Mouse (Mus musculus) heart, embryonic 15.5 days (tissue): ENCODE measurements around the gene Ggta1. TPM values are rescaled to one million over a fixed set of nuclear protein-coding genes. Genes with fewer than 3 reads are reported as not detected.

ENCODE experiments used
- ATAC-seq: fragments of 200-750 bp; cut with Nextera tagmentation; replicated peaks from 2 replicates; pipeline ENCODE4 v1.8.0; 2017; ENCODE audit warnings: low read depth, moderate TSS enrichment; ENCODE audit not compliant: insufficient number of reproducible peaks, insufficient read depth, low FRiP score
- H3K27ac ChIP-seq: fragments of 300-500 bp; sonication (generic); 2 replicates; pipeline ENCODE4 v1.5.1; 2015; ENCODE audit warnings: mild to moderate bottlenecking, inconsistent platforms
- H3K27me3 ChIP-seq: fragments of 300-500 bp; sonication (generic); 2 replicates; pipeline ENCODE4 v1.6.1; 2015; ENCODE audit warnings: inconsistent platforms
- H3K36me3 ChIP-seq: fragments of 300-500 bp; sonication (generic); 2 replicates; pipeline ENCODE4 v1.6.1; 2015; ENCODE audit warnings: mild to moderate bottlenecking, inconsistent platforms
- H3K4me1 ChIP-seq: fragments of 300-500 bp; sonication (generic); replicated peaks from 2 replicates; pipeline ENCODE4 v1.6.1; 2015; ENCODE audit warnings: inconsistent platforms
- H3K4me2 ChIP-seq: fragments of 300-500 bp; sonication (generic); 2 replicates; pipeline ENCODE4 v1.6.1; 2015; ENCODE audit warnings: inconsistent platforms, mild to moderate bottlenecking, moderate library complexity
- H3K4me3 ChIP-seq: fragments of 300-500 bp; sonication (generic); 2 replicates; pipeline ENCODE4 v1.5.1; 2015; ENCODE audit warnings: mild to moderate bottlenecking, inconsistent platforms
- H3K9ac ChIP-seq: fragments of 300-500 bp; sonication (generic); 2 replicates; pipeline ENCODE4 v1.6.1; 2015; ENCODE audit warnings: mild to moderate bottlenecking, inconsistent platforms
- H3K9me3 ChIP-seq: fragments of 300-500 bp; sonication (generic); replicated peaks from 2 replicates; pipeline ENCODE4 v1.6.1; 2016; ENCODE audit warnings: inconsistent platforms
- WGBS: fragments of 180-500 bp; shearing (Covaris S2); methylation state at CpG from one replicate; pipeline ENCODE4 v1.1.7; 2015; ENCODE audit warnings: mixed read lengths; 5-methylcytosine and 5-hydroxymethylcytosine counted together
- polyA plus RNA-seq: library from polyadenylated mRNA; unstranded; fragments of >200 nt; fragmentation: Nextera tagmentation; extraction: Ambion mirVana; gene quantifications from 2 replicates; pipeline ENCODE4 v1.2.1, GENCODE M21; 2015

The Ggta1 gene
- polyA plus RNA-seq: 27.4 and 31.6 TPM in 2 replicates

GRCm38 (mm10) chr2:35462791-35463281, at the start of gene Ggta1:
Gene Ggta1 (minus strand): TSS chr2:35463231.
- ATAC-seq: no peak

DNA sequence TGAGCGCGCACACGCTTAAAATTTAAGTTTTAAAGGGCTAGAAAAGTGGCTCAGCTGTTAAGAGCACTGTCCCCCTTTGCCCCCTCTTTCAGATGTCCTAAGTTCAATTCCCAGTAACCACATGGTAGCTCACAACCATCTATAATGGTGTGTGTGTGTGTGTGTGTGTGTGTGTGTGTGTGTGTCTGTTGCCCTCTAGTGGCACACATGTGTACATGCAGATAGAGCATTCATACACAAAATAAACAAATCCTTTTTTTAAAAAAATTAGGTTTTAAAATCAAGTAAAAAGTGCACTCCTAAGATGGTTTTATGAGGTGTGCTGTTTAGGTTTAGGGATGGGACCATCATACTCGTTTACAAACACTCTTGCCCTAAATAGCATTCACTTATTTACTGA, 49.2 kb upstream of the Ggta1 start:
- Histone ChIP-seq H3K4me2 (no peak overlapping the region), H3K4me3 (no peak overlapping the region), H3K9me3 (no peaks in the 10 kb centered on the region), H3K36me3 (no peaks in the 10 kb centered on the region), H3K27ac (no peak overlapping the region), H3K9ac (no peak overlapping the region), H3K4me1 (peaks cover 52% of the 10 kb centered on the region), H3K27me3 (no peaks in the 10 kb centered on the region)
- WGBS: 94% methylated on average over 4 of the region's 4 CpGs
- no peak for ATAC-seq

More at GRCm38 (mm10) chr2:35462791-35463281, at the start of gene Ggta1:
- H3K4me1 ChIP-seq: peaks cover 36% of the 10 kb centered on the region
- H3K4me3 ChIP-seq: peak within 1 kb of the TSS; percentile 67
- no peaks in the 10 kb centered on the region for H3K9me3 ChIP-seq
- peak within 1 kb of the TSS; percentile 86 for H3K27ac ChIP-seq
- H3K36me3 ChIP-seq: no peaks in the 10 kb centered on the region
- H3K4me2 ChIP-seq: peak within 1 kb of the TSS; percentile 94
- no peaks in the 10 kb centered on the region for H3K27me3 ChIP-seq
- peak within 1 kb of the TSS; percentile 79 for H3K9ac ChIP-seq
- 22% methylated on average over 7 of the region's 7 CpGs for whole genome bisulfite sequencing

DNA sequence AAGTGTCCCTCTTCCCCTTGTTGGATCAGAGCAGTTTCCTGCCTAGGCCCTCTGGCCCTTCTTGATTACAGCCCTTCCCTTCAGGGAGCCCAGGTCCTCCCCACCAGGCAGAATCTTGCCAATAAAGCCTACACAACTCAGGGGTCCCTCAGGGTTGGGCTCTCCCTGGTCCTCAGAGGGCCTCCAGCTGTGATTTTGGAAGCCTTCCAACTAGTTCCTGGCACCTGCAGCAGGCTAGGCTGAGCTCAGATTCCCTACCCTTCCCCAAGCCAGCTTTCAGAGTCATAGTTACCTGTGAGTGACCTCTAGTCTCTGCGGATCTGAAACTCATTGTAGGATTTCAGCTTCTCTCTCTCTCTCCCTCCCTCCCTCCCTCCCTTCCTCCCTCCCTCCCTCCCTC, 47.9 kb upstream of the Ggta1 start:
- peak overlapping the region; percentile 47 for H3K27ac ChIP-seq
- ATAC-seq: no peak
- no peak overlapping the region for H3K4me2 ChIP-seq
- no peak overlapping the region for H3K4me3 ChIP-seq
- no peaks in the 10 kb centered on the region for H3K9me3 ChIP-seq
- WGBS: 30% methylated on average over 1 of the region's 1 CpGs
- H3K9ac ChIP-seq: no peak overlapping the region
- H3K27me3 ChIP-seq: no peaks in the 10 kb centered on the region
- no peaks in the 10 kb centered on the region for H3K36me3 ChIP-seq
- H3K4me1 ChIP-seq: peaks cover 64% of the 10 kb centered on the region

GRCm38 (mm10) chr2:35509888-35510287, 46.9 kb upstream of the Ggta1 start:
- peaks cover 71% of the 10 kb centered on the region for H3K4me1 ChIP-seq
- H3K36me3 ChIP-seq: no peaks in the 10 kb centered on the region
- no peaks in the 10 kb centered on the region for H3K9me3 ChIP-seq
- H3K27ac ChIP-seq: peak overlapping the region; percentile 75
- WGBS: 41% methylated on average over 4 of the region's 4 CpGs
- ATAC-seq: no peak
- no peak overlapping the region for H3K4me2 ChIP-seq
- H3K27me3 ChIP-seq: no peaks in the 10 kb centered on the region
- H3K4me3 ChIP-seq: no peak overlapping the region
- H3K9ac ChIP-seq: no peak overlapping the region

DNA sequence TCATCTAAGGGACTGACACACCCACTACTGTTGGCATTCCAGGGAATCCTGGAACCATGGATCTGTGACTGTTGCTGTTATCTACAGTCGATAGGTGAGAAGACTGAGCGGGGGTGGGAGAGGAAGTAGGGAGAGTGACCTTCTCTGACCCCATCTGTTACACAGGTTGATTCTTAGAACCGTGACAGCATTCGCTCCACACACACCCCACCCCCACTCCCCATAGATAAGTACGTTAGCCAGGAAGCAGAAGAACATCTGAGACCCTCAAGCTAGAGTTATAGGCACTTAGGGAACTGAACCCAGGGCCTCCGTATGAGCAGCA, 46.3 kb upstream of the Ggta1 start:
- Histone ChIP-seq H3K9ac (no peak overlapping the region), H3K27me3 (no peaks in the 10 kb centered on the region), H3K36me3 (no peaks in the 10 kb centered on the region), H3K27ac (peak overlapping the region; percentile 75), H3K9me3 (no peaks in the 10 kb centered on the region), H3K4me2 (no peak overlapping the region), H3K4me3 (no peak overlapping the region), H3K4me1 (peaks cover 71% of the 10 kb centered on the region)
- WGBS: 22% methylated on average over 6 of the region's 6 CpGs
- no peak for ATAC-seq

GRCm38 (mm10) chr2:35508597-35509342, 45.7 kb upstream of the Ggta1 start:
- H3K4me2 ChIP-seq: no peak overlapping the region
- H3K4me1 ChIP-seq: peaks cover 71% of the 10 kb centered on the region
- ATAC-seq: 0 out of 2 replicates have a peak, but pooled peaks have one; percentile 7
- peak overlapping the region; percentile 75 for H3K27ac ChIP-seq
- H3K9me3 ChIP-seq: no peaks in the 10 kb centered on the region
- H3K36me3 ChIP-seq: no peaks in the 10 kb centered on the region
- no peaks in the 10 kb centered on the region for H3K27me3 ChIP-seq
- H3K9ac ChIP-seq: no peak overlapping the region
- H3K4me3 ChIP-seq: no peak overlapping the region
- 19% methylated on average over 10 of the region's 10 CpGs for WGBS

DNA sequence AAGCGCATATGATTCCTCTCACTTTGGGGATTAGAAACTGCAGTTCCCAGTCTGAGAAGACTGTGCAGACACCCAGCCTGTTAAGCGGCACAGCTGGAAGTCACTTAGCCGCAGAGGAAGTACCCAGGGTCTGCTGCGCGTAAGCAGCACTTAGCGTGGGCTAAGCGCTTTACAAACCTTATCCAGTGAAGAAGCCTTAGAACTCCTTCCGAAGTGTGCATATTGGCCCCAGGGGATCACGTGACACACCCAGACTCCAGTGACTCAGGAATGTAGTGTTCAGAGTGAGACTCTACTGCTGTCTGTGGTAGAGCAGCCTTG, 44.1 kb upstream of the Ggta1 start:
- no peak overlapping the region for H3K9ac ChIP-seq
- no peaks in the 10 kb centered on the region for H3K27me3 ChIP-seq
- ATAC-seq: no peak
- H3K4me3 ChIP-seq: no peak overlapping the region
- H3K4me1 ChIP-seq: peaks cover 73% of the 10 kb centered on the region
- H3K27ac ChIP-seq: peak overlapping the region; percentile 75
- 37% methylated on average over 9 of the region's 9 CpGs for WGBS
- no peaks in the 10 kb centered on the region for H3K9me3 ChIP-seq
- H3K36me3 ChIP-seq: no peaks in the 10 kb centered on the region
- no peak overlapping the region for H3K4me2 ChIP-seq

GRCm38 (mm10) chr2:35506311-35507190, 43.5 kb upstream of the Ggta1 start:
- 46% methylated on average over 6 of the region's 6 CpGs for WGBS
- no peaks in the 10 kb centered on the region for H3K9me3 ChIP-seq
- H3K9ac ChIP-seq: no peak overlapping the region
- H3K4me3 ChIP-seq: no peak overlapping the region
- no peak overlapping the region for H3K4me2 ChIP-seq
- H3K27me3 ChIP-seq: no peaks in the 10 kb centered on the region
- no peak for ATAC-seq
- no peaks in the 10 kb centered on the region for H3K36me3 ChIP-seq
- H3K27ac ChIP-seq: peak overlapping the region; percentile 75
- peaks cover 76% of the 10 kb centered on the region for H3K4me1 ChIP-seq

- no peak for ATAC-seq
- Histone ChIP-seq H3K4me1 (peaks cover 73% of the 10 kb centered on the region), H3K27ac (peak overlapping the region; percentile 89), H3K4me2 (no peak overlapping the region), H3K36me3 (no peaks in the 10 kb centered on the region), H3K9me3 (no peaks in the 10 kb centered on the region), H3K4me3 (no peak overlapping the region), H3K27me3 (no peaks in the 10 kb centered on the region), H3K9ac (no peak overlapping the region)
- 53% methylated on average over 6 of the region's 6 CpGs for WGBS
Measured at GRCm38 (mm10) chr2:35505519-35506286, 42.7 kb upstream of the Ggta1 start.

GRCm38 (mm10) chr2:35504417-35504776, 41.4 kb upstream of the Ggta1 start:
- H3K9ac ChIP-seq: no peak overlapping the region
- H3K4me3 ChIP-seq: no peak overlapping the region
- H3K9me3 ChIP-seq: no peaks in the 10 kb centered on the region
- no peaks in the 10 kb centered on the region for H3K36me3 ChIP-seq
- WGBS: 32% methylated on average over 7 of the region's 7 CpGs
- peaks cover 60% of the 10 kb centered on the region for H3K4me1 ChIP-seq
- H3K27ac ChIP-seq: peak overlapping the region; percentile 89
- peak; percentile 3; the same call in 1 of the 2 replicates for ATAC-seq
- H3K27me3 ChIP-seq: no peaks in the 10 kb centered on the region
- no peak overlapping the region for H3K4me2 ChIP-seq
